Mouse (Mus musculus) kidney, embryonic 16.5 days (tissue): ENCODE measurements around the gene Cog3. TPM values are rescaled to one million over a fixed set of nuclear protein-coding genes. Genes with fewer than 3 reads are reported as not detected.

Experiments used
- ATAC-seq: fragments of 200-750 bp; cut with Nextera tagmentation; 2 replicates; pipeline ENCODE4 v1.8.0; 2017; ENCODE audit warnings: moderate TSS enrichment; ENCODE audit not compliant: low FRiP score, low TSS enrichment
- H3K27ac ChIP-seq: fragments of 300-500 bp; sonication (generic); 2 replicates; pipeline ENCODE4 v1.5.1; 2014; ENCODE audit warnings: low read length
- H3K27me3 ChIP-seq: fragments of 300-500 bp; sonication (generic); 2 replicates; pipeline ENCODE4 v1.6.1; 2014; ENCODE audit warnings: low read length, control low read depth, mixed read lengths; ENCODE audit not compliant: insufficient read depth
- H3K36me3 ChIP-seq: fragments of 300-500 bp; sonication (generic); 2 replicates; pipeline ENCODE4 v1.6.1; 2014; ENCODE audit warnings: low read length, control low read depth, mixed read lengths; ENCODE audit not compliant: insufficient read depth
- H3K4me1 ChIP-seq: fragments of 300-500 bp; sonication (generic); 2 replicates; pipeline ENCODE4 v1.6.1; 2014; ENCODE audit warnings: low read length, control low read depth, mixed read lengths; ENCODE audit not compliant: insufficient read depth
- H3K4me2 ChIP-seq: fragments of 300-500 bp; sonication (generic); replicated peaks from 2 replicates; pipeline ENCODE4 v1.6.1; 2014; ENCODE audit warnings: low read depth, low read length
- H3K4me3 ChIP-seq: fragments of 300-500 bp; sonication (generic); 2 replicates; pipeline ENCODE4 v1.5.1; 2014; ENCODE audit warnings: mild to moderate bottlenecking, low read length
- H3K9ac ChIP-seq: fragments of 300-500 bp; sonication (generic); replicated peaks from 2 replicates; pipeline ENCODE4 v1.6.1; 2014; ENCODE audit warnings: low read length
- H3K9me3 ChIP-seq: fragments of 300-500 bp; sonication (generic); 2 replicates; pipeline ENCODE4 v1.6.1; 2016; ENCODE audit warnings: low read length, control low read depth
- WGBS: fragments of 180-500 bp; shearing (Covaris S2); extraction: QIAGEN DNeasy Blood & Tissue Kit; methylation state at CpG from one replicate; pipeline ENCODE4 v1.1.7; 2014; 5-methylcytosine and 5-hydroxymethylcytosine counted together
- polyA plus RNA-seq: library from polyadenylated mRNA; unstranded; fragments of >200 nt; fragmentation: Nextera tagmentation; extraction: Ambion mirVana; gene quantifications from 2 replicates; pipeline ENCODE4 v1.2.1, GENCODE M21; 2015

Gene Cog3
- polyA plus RNA-seq = 24.2 and 25.2 TPM in 2 replicates

GRCm38 (mm10) chr14:75753991-75754817 is at the start of gene Cog3:
TSS of gene Cog3 (minus strand) at chr14:75754517.
- H3K27ac ChIP-seq = peak within 1 kb of the TSS; percentile 92
- no peaks in the 10 kb centered on the region for H3K9me3 ChIP-seq
- peak within 1 kb of the TSS; percentile 96 for H3K4me3 ChIP-seq
- peak; percentile 97 for ATAC-seq
- H3K27me3 ChIP-seq = no peaks in the 10 kb centered on the region
- peaks cover 16% of the 10 kb centered on the region for H3K4me1 ChIP-seq
- no peaks in the 10 kb centered on the region; the same call in 1 of the 2 replicates for H3K36me3 ChIP-seq
- H3K4me2 ChIP-seq = peak within 1 kb of the TSS; percentile 75
- under 1% methylated on average over 77 of the region's 78 CpGs for WGBS
- peak within 1 kb of the TSS; percentile 92 for H3K9ac ChIP-seq

- peak; percentile 86 for ATAC-seq
- no peak overlapping the region for H3K9ac ChIP-seq
- peak overlapping the region; percentile 61; the same call in 1 of the 2 replicates for H3K27ac ChIP-seq
- H3K36me3 ChIP-seq = no peaks in the 10 kb centered on the region
- no peaks in the 10 kb centered on the region for H3K27me3 ChIP-seq
- no peak overlapping the region for H3K4me3 ChIP-seq
- no peaks in the 10 kb centered on the region for H3K9me3 ChIP-seq
- H3K4me1 ChIP-seq = peaks cover 8% of the 10 kb centered on the region; the same call in 1 of the 2 replicates
- no peak overlapping the region for H3K4me2 ChIP-seq
- WGBS = 13% methylated on average over 5 of the region's 5 CpGs
These were observed 43.6 kb upstream of the Cog3 start for GRCm38 (mm10) chr14:75797769-75798386.

GRCm38 (mm10) chr14:75795918-75796317 is 41.6 kb upstream of the Cog3 start:
- H3K9ac ChIP-seq = no peak overlapping the region
- no peak overlapping the region for H3K4me2 ChIP-seq
- no peak overlapping the region for H3K27ac ChIP-seq
- H3K27me3 ChIP-seq = no peaks in the 10 kb centered on the region
- H3K36me3 ChIP-seq = no peaks in the 10 kb centered on the region
- 84% methylated on average over 4 of the region's 4 CpGs for WGBS
- ATAC-seq = no peak
- H3K4me1 ChIP-seq = peaks cover 8% of the 10 kb centered on the region; the same call in 1 of the 2 replicates
- H3K9me3 ChIP-seq = no peaks in the 10 kb centered on the region
- no peak overlapping the region for H3K4me3 ChIP-seq

- Histone ChIP-seq H3K9ac (no peak overlapping the region), H3K4me1 (peaks cover 8% of the 10 kb centered on the region; the same call in 1 of the 2 replicates), H3K4me2 (no peak overlapping the region), H3K36me3 (no peaks in the 10 kb centered on the region), H3K9me3 (no peaks in the 10 kb centered on the region), H3K4me3 (no peak overlapping the region), H3K27ac (peak overlapping the region; percentile 26; the same call in 1 of the 2 replicates), H3K27me3 (no peaks in the 10 kb centered on the region)
- 71% methylated on average over 5 of the region's 5 CpGs for WGBS
- ATAC-seq = no peak
These were observed 40.4 kb upstream of the Cog3 start for GRCm38 (mm10) chr14:75794726-75795125.

- Histone ChIP-seq H3K36me3 (no peaks in the 10 kb centered on the region), H3K4me1 (peaks cover 8% of the 10 kb centered on the region; the same call in 1 of the 2 replicates), H3K9me3 (no peaks in the 10 kb centered on the region), H3K9ac (no peak overlapping the region), H3K4me3 (no peak overlapping the region), H3K27ac (peak overlapping the region; percentile 26; the same call in 1 of the 2 replicates), H3K4me2 (no peak overlapping the region), H3K27me3 (no peaks in the 10 kb centered on the region; the same call in 1 of the 2 replicates)
- 75% methylated on average over 6 of the region's 6 CpGs for WGBS
- ATAC-seq = no peak; the same call in 1 of the 2 replicates
These were observed 40.0 kb upstream of the Cog3 start for GRCm38 (mm10) chr14:75794324-75794723.

GRCm38 (mm10) chr14:75793110-75793509 is 38.8 kb upstream of the Cog3 start:
- H3K4me2 ChIP-seq = no peak overlapping the region
- H3K27me3 ChIP-seq = peaks cover 7% of the 10 kb centered on the region; the same call in 1 of the 2 replicates
- no peak overlapping the region for H3K9ac ChIP-seq
- H3K4me3 ChIP-seq = no peak overlapping the region
- peaks cover 7% of the 10 kb centered on the region; the same call in 1 of the 2 replicates for H3K4me1 ChIP-seq
- no peaks in the 10 kb centered on the region for H3K9me3 ChIP-seq
- no peak overlapping the region for H3K27ac ChIP-seq
- ATAC-seq = no peak
- H3K36me3 ChIP-seq = no peaks in the 10 kb centered on the region
- WGBS = 92% methylated on average over 4 of the region's 4 CpGs

- H3K4me3 ChIP-seq = no peak overlapping the region
- no peak overlapping the region for H3K4me2 ChIP-seq
- ATAC-seq = no peak
- no peaks in the 10 kb centered on the region for H3K9me3 ChIP-seq
- H3K4me1 ChIP-seq = peaks cover 1% of the 10 kb centered on the region; the same call in 1 of the 2 replicates
- no peak overlapping the region for H3K27ac ChIP-seq
- peaks cover 10% of the 10 kb centered on the region; the same call in 1 of the 2 replicates for H3K27me3 ChIP-seq
- no peak overlapping the region for H3K9ac ChIP-seq
- WGBS = 85% methylated on average over 3 of the region's 3 CpGs
- H3K36me3 ChIP-seq = no peaks in the 10 kb centered on the region
These were observed 37.1 kb upstream of the Cog3 start for GRCm38 (mm10) chr14:75791372-75791771.

GRCm38 (mm10) chr14:75790411-75790996 is 36.2 kb upstream of the Cog3 start:
- no peak for ATAC-seq
- Histone ChIP-seq H3K9ac (no peak overlapping the region), H3K4me3 (no peak overlapping the region), H3K9me3 (no peaks in the 10 kb centered on the region), H3K27ac (no peak overlapping the region), H3K27me3 (peaks cover 13% of the 10 kb centered on the region; the same call in 1 of the 2 replicates), H3K4me1 (peaks cover 10% of the 10 kb centered on the region; the same call in 1 of the 2 replicates), H3K36me3 (no peaks in the 10 kb centered on the region), H3K4me2 (no peak overlapping the region)
- 71% methylated on average over 3 of the region's 3 CpGs for WGBS

- Histone ChIP-seq H3K4me2 (no peak overlapping the region), H3K27me3 (peaks cover 13% of the 10 kb centered on the region; the same call in 1 of the 2 replicates), H3K4me1 (peaks cover 12% of the 10 kb centered on the region; the same call in 1 of the 2 replicates), H3K36me3 (no peaks in the 10 kb centered on the region), H3K27ac (no peak overlapping the region), H3K9ac (no peak overlapping the region), H3K4me3 (no peak overlapping the region), H3K9me3 (no peaks in the 10 kb centered on the region)
- WGBS = 69% methylated on average over 6 of the region's 6 CpGs
- ATAC-seq = no peak
These were observed 35.0 kb upstream of the Cog3 start for GRCm38 (mm10) chr14:75789291-75789690.
